Mouse (Mus musculus): ENCODE measurements around the gene Ilk.

GRCm38 (mm10) chr7:105726980-105727325, 9.4 kb upstream of the Ilk start:
- TF ChIP-seq CTCF (IDR thresholded peaks at IDR 0.05; ENCODE audit: low read depth): no peak
- TF ChIP-seq EP300 (optimal IDR thresholded peaks at IDR 0.05): no peak
